Mouse (Mus musculus): ENCODE data around the gene Cep128. TPM values are rescaled to one million over a fixed set of nuclear protein-coding genes. Genes with fewer than 3 reads are reported as not detected.
"Not testable (repeated sequence)": the region's sequence is repeated elsewhere in the genome, so short reads cannot be mapped to it uniquely, and the experiment has no call there.

Gene Cep128
- total and polyA plus RNA-seq, 3 experiments, result 12.7 to 40.1 (median 23.3) TPM

- no peak overlapping the region for H3K4me3 ChIP-seq (ENCODE audit: control insufficient read depth in 1 of 2, insufficient read depth in 1 of 2, low read depth in 2 of 2, low read length in 2 of 2)
These were observed 30.4 kb downstream of the Cep128 start for GRCm38 (mm10) chr12:91353783-91354182.

GRCm38 (mm10) chr12:91338656-91339055 is 45.6 kb downstream of the Cep128 start:
- not testable (repeated sequence) for H3K79me2 ChIP-seq (ENCODE audit: control insufficient read depth, insufficient read depth, low read length, poor library complexity); H3K27me3 ChIP-seq (ENCODE audit: control insufficient read depth in 1 of 2, insufficient read depth in 2 of 2, low read length in 2 of 2); H3K36me3 ChIP-seq (ENCODE audit: control insufficient read depth in 1 of 2, insufficient read depth in 2 of 2, low read length in 2 of 2); H3K4me1 ChIP-seq (ENCODE audit: control insufficient read depth in 1 of 2, insufficient read depth in 2 of 2, low read length in 2 of 2); H3K9ac ChIP-seq (ENCODE audit: control insufficient read depth, low read depth, low read length, poor library complexity, severe bottlenecking); H3K9me3 ChIP-seq (replicated peaks; ENCODE audit: insufficient read depth, low read length); H3K27ac ChIP-seq (ENCODE audit: control insufficient read depth, low read depth, low read length); DNase-seq (ENCODE audit: low read depth, low spot score); H3K4me3 ChIP-seq (ENCODE audit: control insufficient read depth in 1 of 2, insufficient read depth in 1 of 2, low read depth in 2 of 2, low read length in 2 of 2)

More at GRCm38 (mm10) chr12:91353783-91354182, 30.4 kb downstream of the Cep128 start:
- Histone ChIP-seq H3K79me2 (ENCODE audit: control insufficient read depth, insufficient read depth, low read length, poor library complexity) (no peaks in the 10 kb centered on the region), H3K9ac (ENCODE audit: control insufficient read depth, low read depth, low read length, poor library complexity, severe bottlenecking) (no peak overlapping the region), H3K27ac (ENCODE audit: control insufficient read depth, low read depth, low read length) (no peak overlapping the region), H3K9me3 (replicated peaks; ENCODE audit: insufficient read depth, low read length) (no peaks in the 10 kb centered on the region), H3K27me3 (ENCODE audit: control insufficient read depth in 1 of 2, insufficient read depth in 2 of 2, low read length in 2 of 2) (no peaks in the 10 kb centered on the region), H3K36me3 (ENCODE audit: control insufficient read depth in 1 of 2, insufficient read depth in 2 of 2, low read length in 2 of 2) (peaks cover 0 to 4% of the 10 kb centered on the region in 2 experiments; a peak in 1 of 4 replicates), H3K4me1 (ENCODE audit: control insufficient read depth in 1 of 2, insufficient read depth in 2 of 2, low read length in 2 of 2) (no peaks in the 10 kb centered on the region)
- no peak for DNase-seq (ENCODE audit: low read depth, low spot score)
- TF ChIP-seq GATA1 (IDR thresholded peaks at IDR 0.05; ENCODE audit: low read depth, low read length) (no peak), POLR2AphosphoS2 (IDR thresholded peaks at IDR 0.05; ENCODE audit: low read length) (no peak), ETS1 (IDR thresholded peaks at IDR 0.05; ENCODE audit: low read depth, low read length) (no peak), CTCF (IDR thresholded peaks at IDR 0.05 in 2 of 3, conservative IDR thresholded peaks at IDR 0.05 in 1 of 3; ENCODE audit: control insufficient read depth in 1 of 3, insufficient read depth in 1 of 3, low read depth in 2 of 3, low read length in 3 of 3, poor library complexity in 1 of 3, severe bottlenecking in 1 of 3) (no peak), ZNF384 (IDR thresholded peaks at IDR 0.05; ENCODE audit: low read depth, low read length) (no peak), MXI1 (IDR thresholded peaks at IDR 0.05; ENCODE audit: low read depth, low read length) (no peak), USF2 (IDR thresholded peaks at IDR 0.05; ENCODE audit: borderline replicate concordance in 1 of 2, insufficient read depth in 1 of 2, low read depth in 1 of 2, low read length in 2 of 2) (no peak), ZMIZ1 (IDR thresholded peaks at IDR 0.05; ENCODE audit: low read depth, low read length) (no peak), GABPA (IDR thresholded peaks at IDR 0.05; ENCODE audit: low read depth, low read length) (no peak), RAD21 (IDR thresholded peaks at IDR 0.05; ENCODE audit: low read depth, low read length) (no peak), MAZ (IDR thresholded peaks at IDR 0.05; ENCODE audit: low read depth, low read length) (no peak), TBP (IDR thresholded peaks at IDR 0.05; ENCODE audit: low read depth, low read length) (no peak), ELF1 (IDR thresholded peaks at IDR 0.05; ENCODE audit: low read depth, low read length) (no peak), ZKSCAN1 (IDR thresholded peaks at IDR 0.05; ENCODE audit: low read depth, low read length) (no peak), E2F4 (IDR thresholded peaks at IDR 0.05; ENCODE audit: borderline replicate concordance, low read depth, low read length) (no peak), CHD1 (IDR thresholded peaks at IDR 0.05; ENCODE audit: low read depth, low read length) (no peak), NRF1 (IDR thresholded peaks at IDR 0.05; ENCODE audit: insufficient read depth, low read depth, low read length, poor library complexity, severe bottlenecking) (no peak), SMC3 (IDR thresholded peaks at IDR 0.05; ENCODE audit: low read depth, low read length) (no peak), BHLHE40 (IDR thresholded peaks at IDR 0.05; ENCODE audit: borderline replicate concordance, low read depth, low read length) (no peak), MAFK (IDR thresholded peaks at IDR 0.05; ENCODE audit: borderline replicate concordance, low read depth, low read length) (no peak)
